Mouse (Mus musculus) bone marrow macrophage, adult 2 months (primary cell): Measurements from ENCODE around the gene Sstr3. TPM values are rescaled to one million over a fixed set of nuclear protein-coding genes. Genes with fewer than 3 reads are reported as not detected.
A peak's percentile ranks its signal among the peaks of the same experiment; 100 is the strongest.

Experiments
- H3K27ac ChIP-seq: 2 replicates; pipeline ENCODE4 v1.5.1; 2012; ENCODE audit warnings: low read depth, low read length; ENCODE audit not compliant: insufficient read depth
- H3K4me1 ChIP-seq: 2 replicates; pipeline ENCODE4 v1.6.1; 2012; ENCODE audit warnings: low read length; ENCODE audit not compliant: control insufficient read depth, insufficient read depth
- H3K4me3 ChIP-seq: 2 replicates; pipeline ENCODE4 v1.5.1; 2012; ENCODE audit warnings: mild to moderate bottlenecking, low read length, moderate library complexity; ENCODE audit not compliant: insufficient read depth
- CTCF ChIP-seq: IDR thresholded peaks from 2 replicates; pipeline ENCODE4 v1.5.1; 2012; ENCODE audit warnings: low read depth, mild to moderate bottlenecking, low read length, moderate library complexity
- POLR2A ChIP-seq: IDR thresholded peaks from 2 replicates; pipeline ENCODE4 v1.6.1; 2012; ENCODE audit warnings: mild to moderate bottlenecking, low read depth, low read length, borderline replicate concordance
- polyA plus RNA-seq: library from polyadenylated mRNA; stranded (reverse); fragments of >200 nt; gene quantifications from 2 replicates; pipeline ENCODE4 v1.2.4, GENCODE M21; 2012; ENCODE audit not compliant: missing spikeins, insufficient read depth, insufficient read length

Gene Sstr3
- polyA plus RNA-seq, 1 experiment: not detected

DNA sequence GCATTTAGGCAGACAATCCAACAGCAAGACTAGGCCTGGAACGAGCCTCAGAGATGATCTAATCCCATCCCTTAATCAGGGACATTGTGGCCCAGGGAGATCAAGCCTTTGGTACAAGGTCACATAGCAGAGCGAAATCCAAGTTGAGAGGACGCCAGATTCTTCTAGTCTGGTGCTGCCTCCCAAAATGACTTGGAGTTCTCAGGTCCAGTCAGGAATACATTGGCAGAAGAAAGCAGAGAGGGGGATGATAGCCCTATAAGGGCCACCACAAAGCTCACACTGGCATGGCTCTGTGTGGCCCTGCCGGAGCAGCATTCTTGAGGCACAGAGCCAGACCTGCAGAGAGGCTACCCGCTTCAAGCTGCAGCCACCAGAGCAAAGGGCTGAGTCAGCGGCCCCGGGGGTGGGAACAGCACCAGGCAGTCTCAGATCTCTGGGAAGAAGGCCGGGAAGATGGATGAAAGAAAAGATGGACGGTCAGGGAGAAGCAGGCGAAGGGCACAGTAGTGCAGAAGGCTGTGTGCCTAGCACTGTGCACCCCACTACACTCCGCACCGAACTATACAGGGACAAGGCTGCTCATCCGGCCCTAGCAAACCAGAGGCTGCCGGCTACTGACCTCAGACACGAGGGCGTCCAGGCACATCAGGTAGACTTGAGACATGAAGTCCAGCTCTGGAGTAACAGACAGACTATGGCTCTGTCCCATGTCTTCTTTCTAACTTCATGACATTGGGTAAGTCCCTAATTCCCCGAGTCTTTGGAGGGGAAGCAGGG lies 13.6 kb downstream of the Sstr3 start, which contains the start of gene C1qtnf6:
C1qtnf6 (minus strand) TSS at position 746 of the 780 bp plus-strand sequence.
- no peak for TF ChIP-seq CTCF
- TF ChIP-seq POLR2A: no peak
- H3K27ac ChIP-seq: no peak within 1 kb of the TSS
- H3K4me1 ChIP-seq: 0 out of 2 replicates have a peak, but pooled peaks cover 2% of the 10 kb centered on the region
- H3K4me3 ChIP-seq: peak within 1 kb of the TSS; percentile 45

DNA sequence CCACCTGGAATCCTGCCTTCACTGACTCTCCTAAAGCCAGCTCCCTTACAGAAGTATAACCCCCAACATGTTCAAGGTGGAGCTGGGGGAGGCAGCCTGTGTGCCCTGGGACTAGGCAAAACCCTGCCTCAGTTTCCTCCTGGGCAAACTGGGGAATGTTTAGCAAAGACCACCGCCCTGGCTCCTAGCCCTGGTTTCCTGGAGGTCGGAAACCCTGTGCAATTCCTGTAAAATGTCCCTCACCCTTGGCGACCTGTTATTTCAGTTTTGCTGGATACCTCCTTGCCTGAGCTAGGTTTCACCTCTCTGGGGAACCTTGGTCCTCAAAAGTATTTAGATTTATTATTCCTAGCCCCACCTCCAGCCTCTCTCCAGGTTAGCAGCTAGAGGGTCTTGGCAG lies 14.3 kb downstream of the Sstr3 start:
- H3K27ac ChIP-seq: no peak overlapping the region
- no peak overlapping the region for H3K4me3 ChIP-seq
- TF ChIP-seq POLR2A: no peak
- no peak for TF ChIP-seq CTCF
- H3K4me1 ChIP-seq: 0 out of 2 replicates have a peak, but pooled peaks cover 2% of the 10 kb centered on the region

DNA sequence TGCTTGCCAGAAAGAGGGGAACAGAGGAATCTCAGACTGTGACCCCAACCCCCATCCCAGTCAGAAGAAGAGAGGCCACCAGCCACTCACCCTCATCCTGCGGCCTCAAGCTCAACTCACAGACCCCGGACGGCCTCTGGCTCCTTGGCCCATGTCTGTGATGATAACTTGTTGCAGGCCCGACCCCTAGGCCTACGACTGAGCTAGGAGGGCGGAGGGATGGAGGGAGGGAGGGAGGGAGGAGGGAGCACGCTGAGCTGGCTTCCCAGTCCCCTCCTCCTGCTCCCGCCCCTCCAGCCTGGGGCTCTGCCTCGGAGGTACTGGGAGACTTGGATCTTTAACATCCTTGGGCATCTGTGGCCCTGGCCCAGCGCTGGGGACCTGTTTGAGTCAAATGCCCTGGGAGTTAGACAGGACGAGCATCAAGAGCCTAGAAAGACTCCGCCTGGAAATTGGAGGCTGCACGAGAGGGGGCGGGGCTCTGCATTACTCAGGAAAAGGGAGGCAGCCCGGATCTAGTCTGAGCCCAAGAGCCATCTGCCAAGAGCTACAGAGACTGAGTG lies 15.0 kb downstream of the Sstr3 start:
- H3K4me3 ChIP-seq: no peak overlapping the region
- TF ChIP-seq CTCF (no peak), POLR2A (no peak)
- H3K4me1 ChIP-seq: 0 out of 2 replicates have a peak, but pooled peaks cover 2% of the 10 kb centered on the region
- H3K27ac ChIP-seq: no peak overlapping the region

DNA sequence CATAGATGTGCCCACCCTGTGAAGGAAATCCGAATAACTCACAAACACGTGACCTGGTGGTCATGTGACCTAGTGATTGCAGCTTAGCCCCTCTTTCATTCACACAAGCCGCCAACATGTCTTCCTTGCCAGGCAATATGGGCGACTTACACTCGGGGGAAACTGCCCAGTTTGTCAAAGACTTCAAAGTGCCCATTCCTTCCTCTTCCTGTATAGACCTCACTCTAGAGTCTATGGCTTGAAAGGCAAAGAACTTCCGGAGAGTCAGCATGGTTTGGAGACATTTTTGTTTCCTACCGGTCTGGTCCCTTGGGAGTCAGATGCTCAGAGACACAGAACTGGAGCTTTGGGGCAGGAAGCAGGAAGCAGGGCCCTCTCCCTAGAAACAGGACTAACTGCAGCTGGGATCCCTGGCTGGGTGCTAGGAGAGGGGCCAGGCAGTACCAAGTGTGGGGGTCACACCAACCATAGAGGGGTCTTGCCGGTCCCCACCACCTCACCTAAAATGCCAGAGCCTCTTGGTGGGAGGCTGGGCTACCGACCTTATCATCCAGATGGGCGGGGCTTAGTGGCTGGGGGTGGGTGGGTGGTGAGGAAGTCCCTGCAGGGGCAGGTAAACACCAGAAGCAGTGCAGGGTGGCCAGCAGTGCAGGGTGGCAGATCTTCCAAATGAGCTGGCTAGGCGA lies 15.6 kb downstream of the Sstr3 start:
- Histone ChIP-seq H3K4me1 (0 out of 2 replicates have a peak, but pooled peaks cover 2% of the 10 kb centered on the region), H3K27ac (no peak overlapping the region), H3K4me3 (no peak overlapping the region)
- TF ChIP-seq POLR2A (no peak), CTCF (no peak)

DNA sequence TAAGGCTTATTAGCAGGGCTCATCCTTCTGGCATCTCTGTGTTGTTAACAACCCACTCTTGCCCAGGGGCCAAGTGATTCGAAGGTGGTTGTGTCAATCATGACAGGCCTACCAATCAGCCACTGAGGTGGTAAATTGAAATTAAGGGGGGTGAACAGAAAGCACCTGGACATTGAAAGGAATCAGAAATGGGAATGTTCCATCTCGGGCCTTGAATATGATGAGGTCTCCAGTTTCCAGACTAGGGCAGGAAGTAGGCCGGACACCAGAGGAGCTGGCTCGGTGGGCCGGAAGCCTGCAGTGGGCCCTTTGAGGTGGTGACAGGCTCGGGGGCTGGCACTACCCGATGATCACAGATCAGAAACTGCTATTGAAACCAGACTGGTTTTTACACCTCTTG lies 16.5 kb downstream of the Sstr3 start:
- TF ChIP-seq CTCF: no peak
- TF ChIP-seq POLR2A: no peak
- Histone ChIP-seq H3K4me1 (0 out of 2 replicates have a peak, but pooled peaks cover 2% of the 10 kb centered on the region), H3K27ac (no peak overlapping the region), H3K4me3 (no peak overlapping the region)

DNA sequence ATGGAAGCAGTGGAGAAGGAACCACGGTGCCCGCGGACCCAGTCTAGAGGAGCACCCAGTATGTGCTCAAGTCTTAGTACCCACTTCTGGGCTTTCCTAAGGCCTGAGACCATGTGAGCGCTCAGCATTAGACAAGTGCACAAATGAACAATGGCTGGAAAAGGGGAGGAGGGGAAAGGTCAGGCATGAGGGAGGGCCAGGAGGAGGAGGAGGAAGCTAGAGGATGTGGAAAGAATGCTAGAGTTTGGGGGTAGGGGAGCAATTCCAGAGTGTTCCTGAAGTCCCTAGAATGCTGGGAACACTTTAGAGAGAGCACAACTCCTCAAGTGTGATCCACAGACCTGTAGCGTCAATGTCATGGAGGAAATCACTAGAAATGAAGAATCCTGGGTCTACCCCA lies 20.3 kb downstream of the Sstr3 start:
- H3K4me3 ChIP-seq: no peak overlapping the region
- H3K4me1 ChIP-seq: 0 out of 2 replicates have a peak, but pooled peaks cover 2% of the 10 kb centered on the region
- TF ChIP-seq CTCF (no peak), POLR2A (no peak)
- H3K27ac ChIP-seq: no peak overlapping the region

DNA sequence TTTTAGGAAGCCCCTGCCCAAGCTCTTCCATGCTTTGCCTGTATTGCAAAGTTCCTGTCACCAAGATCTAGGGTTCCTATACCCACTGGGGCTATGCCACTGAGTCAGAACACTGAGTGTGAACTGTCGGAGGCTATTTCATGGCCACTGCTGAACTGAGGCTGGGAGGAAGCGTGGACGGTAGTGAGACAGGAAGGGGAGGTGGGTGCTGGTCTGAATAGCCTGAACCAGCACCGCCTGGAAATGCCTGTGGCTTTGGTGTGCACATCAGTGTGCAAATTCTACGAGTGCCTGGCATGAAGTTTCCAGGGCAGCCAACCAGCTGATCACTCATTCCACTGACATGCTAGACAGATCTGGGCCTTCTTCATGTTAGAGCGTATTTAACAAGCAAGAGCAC lies 22.6 kb downstream of the Sstr3 start:
- TF ChIP-seq CTCF (no peak), POLR2A (no peak)
- Histone ChIP-seq H3K4me3 (no peak overlapping the region), H3K27ac (no peak overlapping the region), H3K4me1 (no peaks in the 10 kb centered on the region)

DNA sequence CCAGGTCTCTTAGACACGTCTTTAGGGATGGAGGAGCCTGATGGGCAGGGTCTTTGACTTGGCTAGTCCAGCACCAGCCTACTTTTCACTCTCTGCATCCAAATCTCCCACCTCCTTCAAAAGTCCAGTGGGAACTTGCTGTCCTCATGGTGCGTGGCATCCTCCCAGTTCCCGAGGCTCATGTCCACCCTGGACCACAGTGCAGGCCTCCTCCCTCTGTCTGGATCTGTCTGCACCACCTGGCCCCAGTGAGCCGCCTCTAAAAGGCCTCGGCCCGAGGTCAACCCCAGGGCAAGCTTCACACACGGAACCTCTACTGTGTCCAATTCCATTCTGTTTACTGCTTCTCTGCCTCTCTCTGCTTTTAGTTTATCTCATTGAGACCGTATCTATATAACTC lies 23.2 kb downstream of the Sstr3 start:
- H3K27ac ChIP-seq: no peak overlapping the region
- no peak overlapping the region for H3K4me3 ChIP-seq
- H3K4me1 ChIP-seq: no peaks in the 10 kb centered on the region
- TF ChIP-seq POLR2A (no peak), CTCF (no peak)

DNA sequence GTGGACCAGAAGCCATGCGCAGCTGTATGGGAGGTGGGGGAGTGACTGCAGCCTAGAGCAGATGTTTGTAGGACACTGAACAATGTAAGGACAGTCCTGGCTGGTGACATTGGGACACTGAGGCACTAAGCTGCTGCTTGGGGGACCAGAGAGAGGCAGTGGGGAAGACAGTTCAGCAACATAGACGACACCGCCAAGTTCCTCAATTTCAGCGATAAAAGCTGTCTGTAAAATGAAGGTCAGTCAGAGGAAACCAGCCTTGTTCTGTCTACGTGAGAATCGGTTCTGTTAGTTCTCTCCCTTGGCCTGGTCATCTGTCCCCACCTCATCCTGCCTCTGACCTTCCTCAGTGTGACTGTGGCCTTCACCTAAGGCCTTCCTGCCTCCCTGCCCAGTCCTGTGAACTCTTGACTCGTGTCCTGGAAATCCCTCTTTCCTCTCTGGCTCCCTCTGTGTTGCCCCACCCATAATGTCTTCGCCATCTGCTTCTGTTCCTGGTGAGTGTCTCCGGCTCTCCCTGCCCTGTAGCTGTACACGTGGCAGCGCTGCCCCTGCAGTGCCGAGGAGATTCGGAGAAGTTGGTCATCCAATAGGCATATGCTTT lies 24.3 kb downstream of the Sstr3 start:
- TF ChIP-seq CTCF (no peak), POLR2A (no peak)
- Histone ChIP-seq H3K27ac (no peak overlapping the region), H3K4me3 (no peak overlapping the region), H3K4me1 (no peaks in the 10 kb centered on the region)

DNA sequence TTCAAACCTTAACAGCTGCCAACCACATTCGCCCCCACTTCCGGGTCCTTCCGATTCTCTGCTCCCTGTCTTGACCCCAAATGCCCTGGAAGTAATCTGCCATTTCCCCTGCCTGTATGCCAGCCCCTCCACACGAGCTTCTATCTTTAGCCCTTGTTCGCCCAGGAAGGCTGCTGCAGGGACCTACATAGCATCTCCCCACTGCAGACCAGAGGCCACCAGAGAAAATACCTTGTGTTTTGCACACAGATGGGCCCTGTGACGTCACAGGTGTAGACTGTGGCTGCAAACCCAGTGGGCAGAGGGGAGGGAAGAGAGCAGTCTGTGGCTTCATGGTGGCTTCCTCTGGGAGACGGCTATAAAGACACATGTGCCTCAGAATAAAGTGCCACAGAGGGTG lies 26.3 kb downstream of the Sstr3 start:
- no peak overlapping the region for H3K4me3 ChIP-seq
- H3K27ac ChIP-seq: no peak overlapping the region
- no peaks in the 10 kb centered on the region for H3K4me1 ChIP-seq
- TF ChIP-seq CTCF (no peak), POLR2A (no peak)
